Mouse (Mus musculus) frontal cortex, adult 2 months (tissue): Measurements from ENCODE around the gene Olfr992. TPM values are rescaled to one million over a fixed set of nuclear protein-coding genes. Genes with fewer than 3 reads are reported as not detected.
"Not testable (repeated sequence)": the region's sequence is repeated elsewhere in the genome, so short reads cannot be mapped to it uniquely, and the experiment has no call there.

Source experiments
- DNase-seq, 2 experiments: peaks; one replicate each; pipeline ENCODE4 v3.0.0; 2022; ENCODE audit warnings: low spot score in 1 of 2; ENCODE audit errors: extremely low spot score in 1 of 2
- polyA plus RNA-seq: library from polyadenylated mRNA; depleted of rRNA; stranded (reverse); fragments of >200 nt; gene quantifications from 2 replicates; pipeline ENCODE4 v1.2.3, GENCODE M21; 2012; rRNA removed

The Olfr992 gene
- polyA plus RNA-seq = not detected in 2 replicates

- DNase-seq = no peak
Measured at GRCm38 (mm10) chr2:85409369-85409768, at the start of gene Olfr992. Olfr992 (minus strand) TSS chr2:85409469.

- no peak for DNase-seq
Measured at GRCm38 (mm10) chr2:85443539-85443938, 34.3 kb upstream of the Olfr992 start, which contains the start of gene Olfr995. Olfr995 (minus strand) TSS chr2:85443639.

DNA sequence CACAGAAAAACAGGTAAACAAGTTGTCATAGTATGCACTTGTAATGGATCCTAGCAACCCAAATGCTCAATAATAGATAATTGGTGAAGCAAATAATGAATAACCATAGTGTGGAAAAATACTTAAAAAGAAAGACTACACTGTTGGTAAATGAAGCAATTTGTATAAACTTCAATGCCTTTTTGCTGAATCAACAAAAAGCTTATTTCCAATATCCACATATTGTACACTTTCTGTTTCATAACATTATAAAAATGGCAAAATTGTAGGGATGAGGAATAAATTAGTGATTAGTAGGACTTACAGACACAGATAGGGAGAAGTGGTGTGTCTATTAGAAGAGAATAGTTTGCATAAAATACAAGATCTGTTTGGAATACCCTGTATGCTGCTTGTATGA is 33.3 kb upstream of the Olfr992 start:
- DNase-seq = no peak

DNA sequence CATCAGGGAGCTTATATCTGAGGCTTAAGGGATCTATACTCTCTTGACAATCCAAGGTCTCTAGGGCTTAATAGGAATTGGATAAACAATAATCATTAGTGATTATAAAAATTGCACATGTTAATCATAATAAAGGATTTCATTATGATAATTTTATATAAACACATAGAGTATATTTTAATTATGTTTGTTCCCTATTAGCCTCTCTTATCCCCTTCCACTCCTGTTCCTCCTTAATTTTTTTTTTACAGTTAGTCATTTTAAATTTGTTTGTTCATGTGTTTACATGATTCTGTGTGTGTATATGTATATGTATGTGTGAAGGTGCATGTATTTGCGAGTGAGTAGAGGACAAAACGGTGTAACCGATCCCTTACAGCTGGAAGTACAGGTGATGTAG is 27.1 kb upstream of the Olfr992 start, which contains the start of gene Olfr994:
Olfr994 (minus strand) TSS at position 101 of the 400 bp plus-strand sequence.
- no peak for DNase-seq

- peak; percentile 43 to 45 for DNase-seq
Measured at GRCm38 (mm10) chr2:85425893-85426292, 16.6 kb upstream of the Olfr992 start.

- no peak for DNase-seq
Measured at GRCm38 (mm10) chr2:85414777-85415176, 5.5 kb upstream of the Olfr992 start, which contains the start of gene Olfr993. Olfr993 (minus strand) TSS chr2:85414877.

GRCm38 (mm10) chr2:85363127-85363526 is 46.1 kb downstream of the Olfr992 start, which contains the start of gene Olfr988:
Olfr988 (minus strand) TSS chr2:85363227.
- not testable (repeated sequence) for DNase-seq

Other genes starting within 250 kb of the Olfr992 start
- gene Lrrc55, start 212.3 kb downstream of the Olfr992 start, polyA plus RNA-seq = 63.6 and 64.7 TPM in 2 replicates
- gene Olfr987, start 70.2 kb downstream of the Olfr992 start, polyA plus RNA-seq = 0.06 and 0.08 TPM in 2 replicates
- gene Olfr988, start 46.2 kb downstream of the Olfr992 start, polyA plus RNA-seq = not detected in 2 replicates
- gene Olfr993, start 5.4 kb upstream of the Olfr992 start, polyA plus RNA-seq = not detected in 2 replicates
- gene Olfr994, start 27.0 kb upstream of the Olfr992 start, polyA plus RNA-seq = 0.12 and 0.19 TPM in 2 replicates
- gene Olfr995, start 34.2 kb upstream of the Olfr992 start, polyA plus RNA-seq = not detected in 2 replicates
- gene 4833423E24Rik, start 109.6 kb upstream of the Olfr992 start, polyA plus RNA-seq = not detected in 2 replicates
- gene Olfr996, start 169.7 kb upstream of the Olfr992 start, polyA plus RNA-seq = not detected in 2 replicates
- gene Olfr998, start 179.5 kb upstream of the Olfr992 start, polyA plus RNA-seq = not detected in 2 replicates
- not detected in 2 replicates for gene Olfr1000, start 202.4 kb upstream of the Olfr992 start, polyA plus RNA-seq
- gene Olfr1002, start 241.2 kb upstream of the Olfr992 start, polyA plus RNA-seq = not detected in 2 replicates